Mouse (Mus musculus) spleen, adult 10 weeks (tissue): ENCODE measurements around the gene Wwp2. TPM values are rescaled to one million over a fixed set of nuclear protein-coding genes. Genes with fewer than 3 reads are reported as not detected.

Experiments
- polyA plus RNA-seq: library from polyadenylated mRNA; stranded (reverse); fragments of 350-450 nt; fragmentation: Illumina TruSeq; extraction: RNeasy Lipid Tissue Mini Kit (QIAGEN cat#74804); gene quantifications from one replicate; pipeline ENCODE4 v1.2.3, GENCODE M21; 2015; ENCODE audit warnings: low replicate concordance; ENCODE audit not compliant: insufficient read depth

The Wwp2 gene
- polyA plus RNA-seq: 51.1 TPM

DNA sequence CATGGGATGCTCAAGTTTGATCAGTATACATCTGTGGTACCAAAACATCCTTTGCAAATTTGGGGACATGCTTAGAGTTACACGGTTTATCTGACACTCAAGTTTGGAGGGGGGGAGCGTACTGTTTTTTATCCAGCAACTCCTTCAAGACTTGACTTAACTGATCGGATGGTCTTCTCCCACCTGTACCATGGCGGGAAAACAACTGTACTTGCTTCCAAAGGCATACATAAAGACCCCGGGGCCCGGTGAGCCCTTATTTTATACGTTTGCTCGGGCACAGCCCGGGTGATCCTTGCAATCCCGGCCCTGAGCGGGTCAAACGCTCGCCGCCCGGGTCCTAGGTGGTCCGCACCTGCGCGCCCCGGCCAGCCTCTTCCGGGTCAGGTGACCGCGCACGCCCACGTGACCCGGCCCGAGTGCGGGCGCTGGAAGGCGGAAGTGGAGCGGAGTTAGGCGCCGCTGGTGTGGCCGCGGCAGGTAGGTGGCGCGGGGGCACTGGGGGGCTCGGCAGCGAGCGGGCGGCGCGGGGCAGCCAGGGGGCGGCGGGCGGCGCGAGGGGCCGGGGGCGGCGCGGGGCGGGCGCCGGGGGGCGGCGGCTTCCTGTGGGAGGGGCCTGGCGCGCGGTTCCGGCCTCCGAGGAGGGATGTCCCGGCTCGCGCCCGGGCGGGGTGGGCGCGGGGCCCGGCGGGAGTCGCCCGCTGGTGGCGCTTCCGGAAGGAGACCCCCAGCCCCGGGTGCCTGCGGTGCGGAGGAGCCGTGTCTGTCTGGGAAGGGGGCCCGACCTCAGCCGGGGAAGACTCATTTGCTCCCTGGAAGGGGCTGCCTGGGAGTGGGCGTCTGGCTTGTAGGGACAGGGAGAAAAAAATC lies at the start of gene Wwp2:
Gene Wwp2 (plus strand): TSS at position 404 of the 870 bp plus-strand sequence.

DNA sequence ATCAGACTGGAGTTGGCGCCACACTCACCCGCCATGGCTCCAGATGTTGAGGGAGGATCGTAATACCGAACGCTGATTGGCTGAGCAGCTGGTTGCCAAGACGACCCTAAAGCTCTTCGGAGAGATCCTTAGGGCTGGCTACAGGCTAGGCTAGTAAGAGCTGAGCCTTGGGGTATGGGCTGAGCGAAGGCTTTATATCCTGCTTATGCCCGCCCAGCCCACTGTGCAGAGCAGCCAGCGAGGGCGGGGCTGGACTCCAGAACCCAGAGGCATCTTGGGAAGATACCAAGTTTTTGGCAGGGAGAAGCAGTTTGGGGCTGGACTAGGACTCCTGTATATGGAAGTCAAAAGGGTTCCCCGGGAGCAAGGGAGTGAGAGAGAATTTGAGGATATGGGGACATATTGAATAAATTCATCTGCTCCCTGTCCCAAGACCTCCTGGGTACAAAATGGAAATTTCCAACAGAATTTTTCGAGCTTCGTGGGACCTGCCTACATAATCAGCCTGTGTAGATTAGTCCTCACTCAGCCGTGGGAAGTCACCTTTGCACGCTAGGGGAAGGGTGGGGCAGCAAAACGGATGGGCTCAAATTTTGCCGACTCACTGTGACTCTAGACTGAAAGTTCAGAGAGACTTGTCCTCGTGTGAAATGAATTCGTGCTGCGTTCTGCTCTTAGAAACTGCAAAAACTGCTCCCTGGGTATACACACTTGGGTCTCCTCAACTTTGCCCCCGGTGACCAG lies 33.0 kb upstream of the Wwp2 start, which contains the start of gene Nqo1:
Gene Nqo1 (minus strand): TSS at position 169 of the 744 bp plus-strand sequence.

DNA sequence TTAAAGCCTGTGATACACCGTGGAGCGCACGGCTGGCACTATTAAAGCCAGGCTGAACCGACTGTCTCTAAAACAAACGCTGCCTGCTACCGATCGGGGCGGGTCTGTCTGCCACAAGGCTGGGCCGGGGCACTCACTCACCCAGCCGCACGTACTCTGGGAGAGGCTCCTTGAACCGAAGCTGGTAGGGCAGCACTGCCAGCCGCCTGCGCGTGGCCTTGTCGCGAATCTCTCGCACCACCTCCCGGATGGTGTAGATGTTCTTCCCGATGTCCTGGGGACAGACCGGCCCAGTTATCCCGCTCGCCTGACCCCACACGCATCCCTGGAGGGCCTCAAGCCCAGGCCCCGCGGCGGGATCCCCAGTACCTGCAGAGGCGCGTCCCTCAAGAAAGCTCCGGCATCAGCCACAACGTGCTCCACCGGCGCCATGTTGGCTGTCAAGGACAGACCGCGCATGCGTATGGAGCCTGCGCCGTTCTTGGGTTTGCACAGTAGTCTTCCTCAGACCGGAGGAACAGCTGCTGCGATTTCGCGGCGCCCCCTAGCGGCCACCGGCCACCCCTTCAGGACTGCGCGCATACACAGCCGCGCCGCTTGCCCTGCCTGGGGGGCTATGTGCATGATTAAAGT lies 11.5 kb upstream of the Wwp2 start, which contains the start of gene Nob1:
Gene Nob1 (minus strand): TSS at position 455 of the 633 bp plus-strand sequence.

DNA sequence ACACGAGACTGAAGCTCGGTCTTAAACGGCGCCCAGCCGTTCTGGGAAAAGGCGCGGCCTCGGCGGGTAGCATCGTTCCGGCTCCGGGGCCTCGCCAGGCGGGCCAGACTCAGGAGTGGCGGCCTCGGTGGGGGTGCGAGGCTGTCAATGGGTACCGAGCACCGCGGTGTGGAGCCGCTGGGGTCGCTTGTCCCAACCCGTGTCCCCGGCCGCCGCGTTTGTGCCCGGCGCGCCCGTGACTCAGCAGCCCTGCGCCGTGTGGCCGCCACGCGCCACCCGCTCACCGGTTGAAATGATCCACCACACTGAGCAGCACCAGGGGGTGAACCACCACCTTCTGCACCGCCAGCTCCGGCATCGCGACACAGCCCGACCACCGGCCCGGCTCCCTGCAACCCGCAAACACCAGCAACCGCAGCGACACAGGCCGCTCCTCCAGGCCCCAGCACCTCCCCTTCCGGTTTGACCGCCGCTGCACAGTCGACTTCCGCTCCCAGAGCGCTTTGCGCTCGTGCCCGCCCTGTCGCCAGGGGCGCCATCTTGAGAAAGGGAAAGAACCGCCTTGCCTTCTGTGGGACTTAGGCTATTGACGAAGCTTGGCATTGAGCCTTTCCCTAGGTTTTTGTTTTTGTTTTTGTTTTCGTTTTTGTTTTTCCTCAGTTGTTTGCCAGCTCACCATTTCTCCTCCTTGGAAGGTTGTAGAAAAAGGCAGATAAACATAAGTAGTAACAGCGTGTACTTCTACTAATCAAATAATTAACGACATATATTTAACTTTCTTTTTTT lies 152.0 kb downstream of the Wwp2 start, which contains the start of gene Psmd7:
Gene Psmd7 (minus strand): TSS at position 470 of the 786 bp plus-strand sequence.

Other genes with a start within 250 kb of the Wwp2 start
- 106 TPM for gene Nfat5, start 142.9 kb upstream of the Wwp2 start, polyA plus RNA-seq
- 4.5 TPM for gene Nqo1, start 33.2 kb upstream of the Wwp2 start, polyA plus RNA-seq
- gene Nob1, start 11.3 kb upstream of the Wwp2 start, polyA plus RNA-seq: 25.8 TPM
- 68.1 TPM for gene Psmd7, start 152.1 kb downstream of the Wwp2 start, polyA plus RNA-seq